Mouse (Mus musculus) midbrain, embryonic 16.5 days (tissue): Measurements from ENCODE around the gene Sox2. TPM values are rescaled to one million over a fixed set of nuclear protein-coding genes. Genes with fewer than 3 reads are reported as not detected.

Source experiments
- ATAC-seq: fragments of 200-750 bp; cut with Nextera tagmentation; 2 replicates; pipeline ENCODE4 v1.8.0; 2017; ENCODE audit warnings: moderate TSS enrichment
- H3K27ac ChIP-seq: fragments of 300-500 bp; sonication (generic); 2 replicates; pipeline ENCODE4 v1.5.1; 2014; ENCODE audit warnings: mild to moderate bottlenecking, low read length, mixed read lengths
- H3K27me3 ChIP-seq: fragments of 300-500 bp; sonication (generic); 2 replicates; pipeline ENCODE4 v1.6.1; 2014; ENCODE audit warnings: low read depth, low read length, mixed read lengths; ENCODE audit not compliant: control insufficient read depth, insufficient read depth
- H3K36me3 ChIP-seq: fragments of 300-500 bp; sonication (generic); 2 replicates; pipeline ENCODE4 v1.6.1; 2014; ENCODE audit warnings: mild to moderate bottlenecking, low read length, moderate library complexity, mixed read lengths; ENCODE audit not compliant: control insufficient read depth, insufficient read depth
- H3K4me1 ChIP-seq: fragments of 300-500 bp; sonication (generic); 2 replicates; pipeline ENCODE4 v1.6.1; 2014; ENCODE audit warnings: mild to moderate bottlenecking, low read length, mixed read lengths; ENCODE audit not compliant: control insufficient read depth, insufficient read depth
- H3K4me2 ChIP-seq: fragments of 300-500 bp; sonication (generic); 2 replicates; pipeline ENCODE4 v1.6.1; 2014; ENCODE audit warnings: mild to moderate bottlenecking, low read length, mixed read lengths
- H3K4me3 ChIP-seq: fragments of 300-500 bp; sonication (generic); 2 replicates; pipeline ENCODE4 v1.5.1; 2014; ENCODE audit warnings: low read depth, mild to moderate bottlenecking, low read length, moderate library complexity, mixed read lengths
- H3K9ac ChIP-seq: fragments of 300-500 bp; sonication (generic); 2 replicates; pipeline ENCODE4 v1.6.1; 2014; ENCODE audit warnings: low read depth, low read length, mixed read lengths
- H3K9me3 ChIP-seq: fragments of 300-500 bp; sonication (generic); replicated peaks from 2 replicates; pipeline ENCODE4 v1.6.1; 2014; ENCODE audit warnings: mild to moderate bottlenecking, low read length, mixed read lengths; ENCODE audit not compliant: control insufficient read depth, poor library complexity, severe bottlenecking
- WGBS: fragments of 180-500 bp; shearing (Covaris S2); extraction: QIAGEN DNeasy Blood & Tissue Kit; methylation state at CpG from one replicate; pipeline ENCODE4 v1.1.7; 2014; 5-methylcytosine and 5-hydroxymethylcytosine counted together
- polyA plus RNA-seq: library from polyadenylated mRNA; unstranded; fragments of >200 nt; fragmentation: Nextera tagmentation; extraction: Ambion mirVana; gene quantifications from 2 replicates; pipeline ENCODE4 v1.2.1, GENCODE M21; 2015

Gene Sox2
- polyA plus RNA-seq, 1 experiment from 2014 or later: 14.3 TPM

DNA sequence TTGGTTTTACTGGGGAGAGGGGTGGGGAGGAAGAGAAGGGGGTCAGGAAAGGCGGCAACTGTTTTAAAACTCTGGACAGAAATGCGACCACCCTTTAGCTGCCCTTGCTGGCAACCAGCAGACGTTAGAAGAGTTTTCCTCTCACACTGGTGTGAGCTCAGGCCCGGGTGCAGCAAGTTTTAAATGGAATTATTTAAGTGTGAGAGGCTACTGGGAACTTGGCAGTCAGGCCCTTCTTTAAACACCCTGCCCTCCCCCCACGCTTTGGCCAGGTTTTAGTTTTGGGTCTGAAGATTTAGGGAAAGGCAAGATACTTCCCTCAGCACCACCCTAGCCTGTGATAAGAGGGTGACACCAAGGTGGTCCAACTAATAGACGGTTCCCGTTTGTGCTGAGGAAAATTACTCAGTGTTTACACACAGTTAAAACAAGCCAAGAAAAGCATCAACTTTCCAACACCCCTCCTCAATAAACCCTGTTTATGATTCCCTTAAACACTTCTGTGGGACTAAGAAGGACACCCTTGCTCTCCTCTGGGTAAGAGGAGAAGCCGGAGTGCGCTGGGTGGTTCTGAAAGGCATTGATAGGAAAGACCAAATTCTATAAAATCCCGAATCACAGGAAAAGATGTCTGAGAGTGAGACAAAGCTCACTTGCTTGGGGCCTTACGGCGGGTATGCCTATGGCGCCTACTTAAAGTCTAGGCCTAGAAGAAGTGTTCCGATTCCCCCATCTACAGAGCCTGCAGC lies 10.5 kb downstream of the Sox2 start:
- no peak for ATAC-seq
- H3K9me3 ChIP-seq: no peaks in the 10 kb centered on the region
- peak overlapping the region; percentile 39; the same call in 1 of the 2 replicates for H3K9ac ChIP-seq

DNA sequence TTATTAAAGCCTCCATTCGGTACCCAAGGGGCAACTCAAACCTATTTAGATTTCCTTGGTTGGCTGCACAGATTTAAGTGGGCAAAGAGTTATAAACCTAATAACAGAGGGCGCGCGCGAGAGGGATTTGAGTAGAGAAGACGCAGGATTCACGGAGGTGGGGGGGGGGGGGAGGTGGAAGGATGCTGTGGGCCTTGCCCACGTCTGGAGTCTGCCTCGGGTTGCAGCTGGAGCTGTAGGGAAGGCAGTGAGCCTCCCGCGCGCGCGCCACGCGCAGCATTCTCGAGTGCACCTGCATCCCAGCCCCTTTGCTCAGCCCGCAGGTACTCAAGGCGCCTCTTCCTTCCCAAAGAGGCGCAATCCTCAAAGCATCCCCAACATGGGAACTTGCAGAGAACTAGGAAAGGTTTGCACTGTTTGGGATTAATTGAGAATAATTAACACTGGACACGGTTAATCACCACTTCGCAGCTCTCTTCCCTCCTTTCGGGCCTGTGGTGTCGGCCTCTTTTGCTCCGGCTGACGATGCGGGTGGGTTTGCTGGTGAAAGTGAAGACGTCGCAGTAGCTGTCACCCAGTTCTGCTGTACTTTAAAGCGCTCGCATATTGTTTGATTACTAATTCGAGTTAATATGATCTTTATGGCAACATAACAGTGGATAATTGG lies 11.3 kb downstream of the Sox2 start:
- Histone ChIP-seq H3K27ac (peak overlapping the region; percentile 91), H3K36me3 (no peaks in the 10 kb centered on the region), H3K4me1 (peaks cover 21% of the 10 kb centered on the region), H3K4me3 (peak overlapping the region; percentile 10; the same call in 1 of the 2 replicates), H3K9ac (0 out of 2 replicates have a peak overlapping the region, but pooled peaks have one; percentile 16), H3K9me3 (no peaks in the 10 kb centered on the region), H3K4me2 (peak overlapping the region; percentile 33), H3K27me3 (peaks cover 23% of the 10 kb centered on the region)
- 5% methylated on average over 32 of the region's 32 CpGs for WGBS
- no peak for ATAC-seq

More for the DNA sequence above, 10.5 kb downstream of the Sox2 start:
- 13% methylated on average over 14 of the region's 14 CpGs for WGBS
- peak overlapping the region; percentile 33 for H3K4me2 ChIP-seq
- peaks cover 18% of the 10 kb centered on the region for H3K4me1 ChIP-seq
- H3K27ac ChIP-seq: peak overlapping the region; percentile 91
- peaks cover 18% of the 10 kb centered on the region for H3K27me3 ChIP-seq
- no peaks in the 10 kb centered on the region for H3K36me3 ChIP-seq
- peak overlapping the region; percentile 3; the same call in 1 of the 2 replicates for H3K4me3 ChIP-seq

DNA sequence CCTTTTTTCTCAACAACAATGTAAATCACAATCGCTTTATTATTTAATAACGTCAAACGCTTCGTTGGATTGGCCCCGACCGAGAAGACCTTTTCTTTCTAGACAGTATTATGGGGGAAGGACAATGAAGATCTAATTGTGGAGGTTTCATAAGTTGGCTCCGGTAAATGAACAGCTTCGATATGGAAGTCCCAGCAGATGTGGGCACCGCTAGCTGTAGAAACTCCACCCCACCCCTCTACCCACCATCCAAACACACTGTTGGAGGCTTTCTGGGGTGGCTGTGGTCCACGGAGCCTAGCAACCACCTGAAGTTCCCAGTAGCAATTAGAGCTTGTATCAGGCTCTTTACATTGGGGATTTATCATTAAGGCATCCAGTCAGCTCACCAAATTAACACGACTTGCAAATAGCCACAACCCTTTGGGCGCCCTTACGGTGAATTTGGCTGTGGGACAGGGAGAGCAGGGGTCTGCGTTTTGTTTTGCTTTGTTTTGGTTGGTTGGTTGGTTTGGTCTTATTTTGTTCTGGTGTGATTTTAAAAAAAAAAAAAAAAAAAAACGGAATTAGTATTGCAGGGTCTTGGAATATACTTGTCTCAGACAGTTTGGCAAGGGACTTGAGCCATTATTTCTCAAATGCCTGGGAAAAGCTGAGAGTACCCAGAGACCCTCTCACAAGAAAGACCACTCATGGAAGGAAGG lies 12.0 kb downstream of the Sox2 start:
- Histone ChIP-seq H3K27me3 (peaks cover 27% of the 10 kb centered on the region), H3K4me1 (peaks cover 18% of the 10 kb centered on the region), H3K9ac (no peak overlapping the region; the same call in 1 of the 2 replicates), H3K4me2 (peak overlapping the region; percentile 69), H3K27ac (peak overlapping the region; percentile 91), H3K4me3 (peak overlapping the region; percentile 1; the same call in 1 of the 2 replicates), H3K36me3 (no peaks in the 10 kb centered on the region), H3K9me3 (no peaks in the 10 kb centered on the region)
- no peak for ATAC-seq
- WGBS: 5% methylated on average over 15 of the region's 15 CpGs

DNA sequence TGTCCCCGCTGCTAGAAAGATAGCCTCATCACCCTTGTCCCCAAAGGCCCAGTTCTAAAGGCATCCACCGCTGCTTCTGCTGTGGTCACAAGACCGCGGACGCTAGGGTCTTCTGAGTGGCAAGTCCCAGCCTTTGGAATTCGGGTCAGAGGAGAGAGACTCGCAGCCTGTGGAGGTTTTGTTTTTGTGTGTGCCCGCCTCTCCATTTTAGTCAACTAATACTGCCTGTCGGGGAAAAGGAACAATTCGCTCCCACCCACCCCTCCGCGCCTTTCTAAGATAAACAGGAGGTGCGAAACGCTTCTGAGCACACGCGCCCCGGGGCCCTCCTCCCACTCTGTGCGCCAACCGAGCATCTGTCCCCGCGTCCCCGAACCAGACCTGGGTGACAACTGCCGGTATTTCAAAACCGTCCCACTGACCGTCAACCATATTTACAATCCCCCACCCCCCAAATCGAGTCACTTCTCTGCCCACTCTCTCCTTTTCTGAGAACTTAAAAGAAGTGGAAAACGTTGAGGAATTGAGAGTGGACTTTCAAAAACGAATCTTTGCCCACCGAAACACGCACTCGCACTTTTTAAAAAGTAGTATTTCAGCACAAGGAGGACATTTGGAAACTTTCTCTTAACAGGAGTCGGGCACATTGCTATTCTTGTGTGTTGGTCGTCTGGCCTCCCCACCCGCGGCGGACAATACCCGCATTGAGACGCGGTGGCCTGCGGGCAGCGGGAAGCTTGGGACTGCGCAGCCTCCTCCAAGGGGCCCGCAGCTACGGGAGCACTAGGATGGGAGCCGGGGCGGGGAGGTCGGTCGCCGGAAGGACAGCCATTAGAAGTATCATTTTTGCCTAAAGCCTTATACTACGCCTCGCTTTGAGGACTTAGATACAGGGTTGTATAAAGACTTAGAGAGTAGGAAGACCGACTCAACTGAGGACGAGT lies 12.8 kb downstream of the Sox2 start:
- peaks cover 18% of the 10 kb centered on the region for H3K4me1 ChIP-seq
- H3K27me3 ChIP-seq: peaks cover 23% of the 10 kb centered on the region
- ATAC-seq: no peak
- 1% methylated on average over 53 of the region's 53 CpGs for WGBS
- H3K27ac ChIP-seq: peak overlapping the region; percentile 91
- peak overlapping the region; percentile 39 for H3K4me3 ChIP-seq
- H3K9ac ChIP-seq: peak overlapping the region; percentile 65
- no peaks in the 10 kb centered on the region for H3K36me3 ChIP-seq
- H3K4me2 ChIP-seq: peak overlapping the region; percentile 69
- no peaks in the 10 kb centered on the region for H3K9me3 ChIP-seq

DNA sequence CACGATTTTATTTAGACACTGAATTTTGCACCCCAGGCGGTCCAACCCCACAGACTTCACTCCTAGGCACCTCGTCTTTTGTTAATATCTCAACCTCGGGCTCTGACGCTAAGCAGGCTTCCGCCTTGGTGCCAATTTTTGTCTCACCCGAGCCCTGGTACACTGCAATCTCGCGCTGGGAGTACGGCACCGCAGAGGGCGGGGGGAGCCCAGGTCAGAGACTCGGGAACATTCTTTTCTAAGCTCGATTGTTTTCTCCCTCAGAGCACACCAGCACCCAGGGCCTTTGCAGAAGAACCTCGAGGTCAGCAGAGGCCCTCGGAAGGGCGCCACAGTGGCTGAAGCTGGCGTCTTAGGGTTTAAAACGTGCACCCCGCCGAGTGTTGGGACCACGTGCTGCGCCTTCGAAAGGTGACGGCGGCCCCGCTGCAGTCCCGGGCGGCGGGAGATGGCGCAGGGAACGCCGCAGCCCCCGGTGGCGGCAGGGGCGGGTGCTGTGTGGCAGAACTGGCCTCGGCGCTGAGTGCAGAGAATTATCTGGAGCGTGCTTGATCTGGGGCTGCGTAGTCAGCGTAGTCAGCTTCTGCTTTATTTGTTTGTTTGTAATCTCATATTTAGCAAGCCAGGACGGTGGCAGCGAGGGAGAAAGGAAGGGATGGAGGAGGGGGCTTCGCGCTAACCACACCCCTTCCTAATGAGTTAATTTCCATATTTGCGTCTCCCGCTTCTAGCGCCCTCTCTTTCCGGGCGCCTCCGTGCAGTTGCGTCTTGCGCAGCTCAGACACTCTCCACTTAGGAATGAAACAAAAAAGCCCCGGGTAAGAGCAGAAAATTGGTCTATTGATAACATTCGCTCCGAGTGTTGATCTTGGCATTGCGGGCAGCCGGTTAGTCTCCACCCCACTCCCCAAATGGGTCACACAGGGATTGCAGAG lies 13.8 kb downstream of the Sox2 start:
- under 1% methylated on average over 57 of the region's 58 CpGs for WGBS
- peak; percentile 39 for ATAC-seq
- H3K9me3 ChIP-seq: no peaks in the 10 kb centered on the region
- no peaks in the 10 kb centered on the region for H3K36me3 ChIP-seq
- H3K4me2 ChIP-seq: peak overlapping the region; percentile 69
- peak overlapping the region; percentile 39 for H3K4me3 ChIP-seq
- H3K9ac ChIP-seq: peak overlapping the region; percentile 65
- peak overlapping the region; percentile 91 for H3K27ac ChIP-seq
- H3K4me1 ChIP-seq: peaks cover 25% of the 10 kb centered on the region
- H3K27me3 ChIP-seq: peaks cover 22% of the 10 kb centered on the region

DNA sequence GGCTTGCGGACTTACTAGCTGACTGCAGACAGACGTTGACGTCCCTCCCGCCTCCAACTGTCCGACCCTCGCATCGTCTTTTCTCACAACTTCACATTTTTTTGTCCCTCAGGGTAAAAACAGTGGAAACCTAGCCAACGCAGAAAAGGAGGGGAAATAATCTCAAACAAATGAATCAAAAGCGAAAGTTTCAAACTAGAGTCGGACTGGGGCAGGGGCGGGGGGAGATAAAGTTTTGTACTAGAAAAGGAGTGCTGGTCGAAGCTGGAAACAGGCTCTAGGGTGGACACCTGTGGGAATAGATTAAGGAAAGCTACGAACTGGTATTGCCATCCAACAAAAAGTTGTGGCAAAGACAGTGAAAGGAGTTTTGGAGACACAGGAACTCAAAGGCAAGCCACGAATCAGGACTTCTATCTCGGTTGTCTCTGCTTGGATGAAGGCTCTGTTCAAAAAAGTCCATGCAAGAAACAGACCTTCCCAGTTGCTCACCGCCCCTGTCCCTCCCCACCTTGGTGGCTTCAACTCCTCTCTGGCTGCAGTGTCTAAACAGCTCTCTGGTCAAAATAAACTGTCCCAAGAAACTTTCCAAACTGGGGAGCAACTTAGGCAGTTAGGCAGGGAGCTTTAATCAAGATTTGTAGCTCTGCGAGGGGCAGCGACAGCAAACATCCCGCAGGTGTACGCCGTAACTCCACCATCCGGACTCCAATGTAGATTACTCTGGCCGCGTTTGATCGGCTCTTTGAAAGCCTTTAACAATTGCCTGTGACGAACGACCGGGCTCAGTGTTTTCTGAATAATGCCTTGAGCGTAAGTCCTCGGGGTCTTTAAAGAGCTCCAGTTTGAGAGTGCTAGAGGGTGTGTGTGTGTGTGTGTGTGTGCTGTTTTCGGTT lies 14.7 kb downstream of the Sox2 start:
- 2% methylated on average over 31 of the region's 31 CpGs for WGBS
- Histone ChIP-seq H3K9ac (peak overlapping the region; percentile 65), H3K27me3 (peaks cover 23% of the 10 kb centered on the region), H3K36me3 (no peaks in the 10 kb centered on the region), H3K27ac (peak overlapping the region; percentile 91), H3K4me3 (peak overlapping the region; percentile 39), H3K4me1 (peaks cover 25% of the 10 kb centered on the region), H3K4me2 (peak overlapping the region; percentile 69), H3K9me3 (no peaks in the 10 kb centered on the region)
- no peak for ATAC-seq
